Mouse (Mus musculus) thymus, adult 2 months (tissue): ENCODE data around the gene Arhgdia. TPM values are rescaled to one million over a fixed set of nuclear protein-coding genes. Genes with fewer than 3 reads are reported as not detected.

Source experiments
- DNase-seq: peaks from one replicate; pipeline ENCODE4 v3.0.0; 2021
- H3K27ac ChIP-seq: fragments of 200-500 bp; 2 replicates; pipeline ENCODE4 v1.5.1; 2012; ENCODE audit warnings: low read length, control low read depth; ENCODE audit not compliant: control insufficient read depth, insufficient read depth
- H3K27me3 ChIP-seq: fragments of 200-500 bp; 2 replicates; pipeline ENCODE4 v1.6.1; 2012; ENCODE audit warnings: mild to moderate bottlenecking, low read length, moderate library complexity, mixed read lengths; ENCODE audit not compliant: control insufficient read depth, insufficient read depth
- H3K36me3 ChIP-seq: fragments of 200-500 bp; 2 replicates; pipeline ENCODE4 v1.6.1; 2012; ENCODE audit warnings: mild to moderate bottlenecking, low read length, moderate library complexity; ENCODE audit not compliant: control insufficient read depth, insufficient read depth
- H3K4me1 ChIP-seq: fragments of 200-500 bp; replicated peaks from 2 replicates; pipeline ENCODE4 v1.6.1; 2012; ENCODE audit warnings: low read length; ENCODE audit not compliant: control insufficient read depth, insufficient read depth
- H3K4me3 ChIP-seq: fragments of 200-500 bp; 2 replicates; pipeline ENCODE4 v1.5.1; 2012; ENCODE audit warnings: mild to moderate bottlenecking, low read length, control low read depth, moderate library complexity; ENCODE audit not compliant: control insufficient read depth, insufficient read depth
- CTCF ChIP-seq: fragments of 200-500 bp; IDR thresholded peaks from 2 replicates; pipeline ENCODE4 v1.5.1; 2012; ENCODE audit warnings: mild to moderate bottlenecking, control low read depth, low read length, moderate library complexity, borderline replicate concordance; ENCODE audit not compliant: control insufficient read depth, poor library complexity, insufficient read depth; ENCODE audit errors: extremely low read depth
- POLR2A ChIP-seq: fragments of 200-500 bp; IDR thresholded peaks from 2 replicates; pipeline ENCODE4 v1.6.1; 2012; ENCODE audit warnings: mild to moderate bottlenecking, low read length, control low read depth, moderate library complexity; ENCODE audit not compliant: control insufficient read depth, poor library complexity, insufficient read depth; ENCODE audit errors: extremely low read depth
- WGBS: fragments of 180-500 bp; shearing (Covaris S2); methylation state at CpG from one replicate; pipeline ENCODE4 v1.1.7; 2018; 5-methylcytosine and 5-hydroxymethylcytosine counted together
- polyA plus RNA-seq: library from polyadenylated mRNA; depleted of rRNA; stranded (reverse); fragments of >200 nt; gene quantifications from 2 replicates; pipeline ENCODE4 v1.2.3, GENCODE M21; 2012

The Arhgdia gene
- polyA plus RNA-seq, 1 experiment, result 1,184 TPM

DNA sequence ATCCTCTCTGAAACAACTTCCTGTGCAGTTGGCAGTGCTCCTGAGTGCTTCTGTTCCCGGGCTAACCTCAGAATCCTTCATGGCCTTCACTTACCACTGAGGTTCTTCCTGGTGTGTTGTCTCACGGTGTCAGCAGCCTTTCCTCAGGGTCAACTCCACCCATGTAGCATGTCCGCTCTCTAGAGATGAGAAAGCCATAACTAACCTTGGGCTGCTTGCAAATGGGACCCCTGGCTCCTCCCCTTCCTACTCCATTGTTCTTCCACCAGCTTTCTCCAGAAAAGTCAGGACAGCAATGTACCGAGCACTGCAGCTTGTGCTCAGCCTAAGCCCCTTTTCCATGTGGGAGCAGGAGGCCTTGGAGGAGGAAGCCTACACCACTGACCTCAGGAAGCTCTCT, 25.3 kb upstream of the Arhgdia start:
- peaks cover 15% of the 10 kb centered on the region for H3K36me3 ChIP-seq
- H3K4me1 ChIP-seq, result no peaks in the 10 kb centered on the region
- DNase-seq, result no peak
- H3K4me3 ChIP-seq, result no peak overlapping the region
- no peaks in the 10 kb centered on the region for H3K27me3 ChIP-seq
- H3K27ac ChIP-seq, result no peak overlapping the region
- TF ChIP-seq POLR2A, result no peak
- TF ChIP-seq CTCF, result no peak
- WGBS, result 94% methylated on average over 4 of the region's 4 CpGs

DNA sequence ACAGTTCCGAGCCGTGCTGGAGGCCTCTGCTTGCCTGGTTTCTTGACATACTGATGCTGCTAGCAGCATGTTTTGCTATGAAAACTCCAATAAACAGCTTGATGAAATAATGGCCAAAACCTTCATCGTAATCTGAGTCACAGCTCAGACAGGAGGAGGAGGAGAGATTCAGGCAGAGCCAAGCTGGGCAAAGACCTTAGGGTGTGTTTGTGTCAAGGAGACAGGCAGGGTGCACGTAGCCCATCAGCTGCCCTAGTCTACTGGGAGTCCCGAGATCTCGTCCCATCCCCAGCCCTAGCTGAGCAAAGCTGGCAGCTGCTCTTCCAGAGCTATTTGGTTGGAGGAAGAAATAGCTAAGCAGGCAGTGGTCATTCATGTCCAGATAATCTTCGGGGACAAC, 24.2 kb upstream of the Arhgdia start:
- TF ChIP-seq CTCF, result no peak
- no peak for TF ChIP-seq POLR2A
- 96% methylated on average over 7 of the region's 7 CpGs for WGBS
- no peak overlapping the region for H3K27ac ChIP-seq
- no peak for DNase-seq
- H3K4me1 ChIP-seq, result peaks cover 2% of the 10 kb centered on the region; the same call in 1 of the 2 replicates
- H3K27me3 ChIP-seq, result no peaks in the 10 kb centered on the region
- H3K4me3 ChIP-seq, result no peak overlapping the region
- H3K36me3 ChIP-seq, result peaks cover 15% of the 10 kb centered on the region

DNA sequence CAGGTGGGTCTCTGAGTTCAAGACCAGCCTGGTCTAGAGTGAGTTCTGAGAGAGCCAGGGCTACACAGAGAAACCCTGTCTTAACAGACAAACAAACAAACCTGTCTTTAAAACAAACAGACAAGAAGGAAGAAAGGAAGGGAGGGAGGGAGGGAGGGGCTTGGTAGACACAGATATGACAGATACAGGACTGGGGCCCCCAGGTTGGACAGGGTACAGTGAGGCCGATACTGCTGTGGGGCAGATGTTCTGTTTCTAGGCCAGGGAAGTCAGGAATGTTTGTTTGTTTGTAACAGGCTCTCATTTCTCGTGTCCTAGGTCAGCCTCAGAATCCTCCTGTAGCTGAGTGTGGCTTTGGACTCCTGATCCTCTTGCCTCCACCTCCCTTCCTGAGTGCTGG, 22.1 kb upstream of the Arhgdia start:
- no peak for TF ChIP-seq CTCF
- no peak for TF ChIP-seq POLR2A
- Histone ChIP-seq H3K36me3 (peaks cover 12% of the 10 kb centered on the region), H3K27ac (no peak overlapping the region), H3K27me3 (no peaks in the 10 kb centered on the region), H3K4me1 (peaks cover 16% of the 10 kb centered on the region), H3K4me3 (no peak overlapping the region)
- no peak for DNase-seq
- 90% methylated on average over 2 of the region's 2 CpGs for WGBS

DNA sequence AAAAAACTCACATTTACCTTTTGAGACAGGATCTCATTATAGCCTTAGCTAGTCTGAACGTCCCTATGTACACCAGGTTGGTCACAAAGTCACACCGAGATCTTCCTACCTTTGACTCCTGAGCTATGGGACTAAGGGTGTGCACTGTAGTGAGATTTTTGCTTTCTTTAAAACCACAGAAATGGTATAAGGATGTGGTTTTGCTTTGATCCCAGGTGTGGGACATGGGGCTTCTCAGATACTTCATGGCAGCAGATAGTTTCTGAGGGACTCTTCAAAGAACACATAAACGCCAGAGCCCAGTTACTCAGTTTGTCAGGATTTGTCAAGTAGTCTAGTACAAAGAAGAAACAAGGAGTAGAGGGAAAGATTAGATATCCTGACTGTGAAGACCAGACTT, 19.3 kb upstream of the Arhgdia start:
- DNase-seq, result peak; percentile 28
- no peaks in the 10 kb centered on the region for H3K27me3 ChIP-seq
- H3K27ac ChIP-seq, result no peak overlapping the region
- H3K4me3 ChIP-seq, result no peak overlapping the region
- WGBS, result 10% methylated on average over 3 of the region's 3 CpGs
- TF ChIP-seq POLR2A, result no peak
- no peak for TF ChIP-seq CTCF
- H3K36me3 ChIP-seq, result peaks cover 13% of the 10 kb centered on the region
- H3K4me1 ChIP-seq, result peaks cover 27% of the 10 kb centered on the region

DNA sequence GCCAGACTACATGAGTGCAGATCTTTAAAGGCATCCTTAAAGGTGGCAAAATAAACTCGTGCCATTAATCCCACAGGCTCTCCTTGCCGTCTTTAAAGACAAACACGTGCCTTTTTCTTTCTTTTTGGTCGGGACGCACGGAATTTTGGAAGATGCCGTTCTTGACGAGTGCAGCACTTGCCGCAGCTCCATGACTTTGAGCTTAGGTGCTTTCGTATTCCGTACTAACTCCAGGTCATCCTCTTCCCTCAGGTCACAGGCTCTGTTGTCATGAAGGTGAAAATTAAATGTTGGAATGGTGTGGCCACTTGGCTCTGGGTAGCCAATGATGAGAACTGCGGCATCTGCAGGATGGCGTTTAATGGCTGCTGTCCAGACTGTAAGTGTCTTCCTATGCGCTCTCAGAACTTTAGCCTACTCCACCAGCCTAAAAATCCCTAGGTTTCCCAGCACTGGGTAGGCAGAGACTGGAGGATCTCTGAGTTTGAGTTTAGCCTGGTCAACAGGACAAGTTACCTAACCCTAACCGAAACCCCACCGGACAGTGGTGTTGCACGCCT, 17.6 kb upstream of the Arhgdia start:
- TF ChIP-seq POLR2A (no peak), CTCF (no peak)
- H3K4me3 ChIP-seq, result peak overlapping the region; percentile 46

DNA sequence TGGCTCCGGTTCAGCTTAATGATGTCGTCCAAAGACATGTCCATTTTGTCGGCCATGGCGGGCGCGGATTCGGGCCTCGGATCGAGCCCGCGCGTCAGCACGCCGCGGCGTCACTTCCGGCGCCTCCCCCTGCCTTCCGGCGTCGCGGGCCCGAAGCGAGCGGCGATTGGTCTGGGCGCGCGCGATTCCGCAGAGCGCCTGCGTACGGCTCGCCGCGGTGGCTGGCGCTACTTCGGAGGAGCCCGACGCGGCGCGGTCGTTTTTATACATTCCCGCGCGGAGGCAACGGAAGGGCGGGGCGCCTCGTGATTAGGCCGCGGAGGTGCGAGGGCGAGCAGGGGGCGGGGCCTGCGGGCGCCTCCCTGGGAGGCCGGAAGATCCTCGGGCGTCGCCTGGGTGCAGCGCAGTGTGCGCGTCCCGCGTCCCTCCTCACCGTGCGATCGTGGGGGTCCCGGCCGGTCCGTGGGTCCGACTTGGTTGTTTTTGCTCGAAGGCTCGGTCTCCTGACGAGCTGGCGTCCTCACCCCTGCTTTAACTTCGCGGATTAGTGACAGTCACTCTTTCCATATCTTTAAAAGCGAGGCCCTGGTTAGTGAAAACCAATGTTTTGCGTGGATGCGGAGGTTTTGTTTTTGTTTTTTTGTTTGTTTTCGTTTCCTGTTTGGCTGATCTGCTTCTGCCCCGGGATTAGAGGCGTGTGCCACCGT, 17.0 kb upstream of the Arhgdia start, which contains the start of the genes Alyref and Anapc11:
Gene Alyref, minus strand, starts transcription at position 83 of the 707 bp plus-strand sequence.
Gene Anapc11, plus strand, starts transcription at position 139 of the 707 bp plus-strand sequence.
- H3K27ac ChIP-seq, result peak within 1 kb of the TSS; percentile 55
- WGBS, result under 1% methylated on average over 88 of the region's 88 CpGs
- no peaks in the 10 kb centered on the region for H3K27me3 ChIP-seq
- H3K36me3 ChIP-seq, result peaks cover 24% of the 10 kb centered on the region
- TF ChIP-seq POLR2A (peak; percentile 83), CTCF (peak; percentile 59; the same call in 1 of the 2 replicates)
- DNase-seq, result peak; percentile 94
- H3K4me3 ChIP-seq, result peak within 1 kb of the TSS; percentile 85
- H3K4me1 ChIP-seq, result peaks cover 27% of the 10 kb centered on the region

More for the DNA sequence above, 17.6 kb upstream of the Arhgdia start:
- Histone ChIP-seq H3K4me1 (peaks cover 27% of the 10 kb centered on the region), H3K27me3 (no peaks in the 10 kb centered on the region), H3K27ac (peak overlapping the region; percentile 55; the same call in 1 of the 2 replicates), H3K36me3 (peaks cover 24% of the 10 kb centered on the region)
- no peak for DNase-seq
- 61% methylated on average over 17 of the region's 17 CpGs for WGBS
